Mouse (Mus musculus) E14TG2a.4 (cell line): ENCODE data around the gene Prrxl1.

ENCODE experiments used
- CTCF ChIP-seq: conservative IDR thresholded peaks from 2 replicates; pipeline ENCODE4 v1.5.1; 2014; ENCODE audit warnings: low read length
- NANOG ChIP-seq: IDR thresholded peaks from 2 replicates; pipeline ENCODE4 v1.6.1; 2014; ENCODE audit warnings: borderline replicate concordance, low read length, mixed read lengths
- POU5F1 ChIP-seq: IDR thresholded peaks from 2 replicates; pipeline ENCODE4 v1.6.1; 2014; ENCODE audit warnings: low read length, borderline replicate concordance

DNA sequence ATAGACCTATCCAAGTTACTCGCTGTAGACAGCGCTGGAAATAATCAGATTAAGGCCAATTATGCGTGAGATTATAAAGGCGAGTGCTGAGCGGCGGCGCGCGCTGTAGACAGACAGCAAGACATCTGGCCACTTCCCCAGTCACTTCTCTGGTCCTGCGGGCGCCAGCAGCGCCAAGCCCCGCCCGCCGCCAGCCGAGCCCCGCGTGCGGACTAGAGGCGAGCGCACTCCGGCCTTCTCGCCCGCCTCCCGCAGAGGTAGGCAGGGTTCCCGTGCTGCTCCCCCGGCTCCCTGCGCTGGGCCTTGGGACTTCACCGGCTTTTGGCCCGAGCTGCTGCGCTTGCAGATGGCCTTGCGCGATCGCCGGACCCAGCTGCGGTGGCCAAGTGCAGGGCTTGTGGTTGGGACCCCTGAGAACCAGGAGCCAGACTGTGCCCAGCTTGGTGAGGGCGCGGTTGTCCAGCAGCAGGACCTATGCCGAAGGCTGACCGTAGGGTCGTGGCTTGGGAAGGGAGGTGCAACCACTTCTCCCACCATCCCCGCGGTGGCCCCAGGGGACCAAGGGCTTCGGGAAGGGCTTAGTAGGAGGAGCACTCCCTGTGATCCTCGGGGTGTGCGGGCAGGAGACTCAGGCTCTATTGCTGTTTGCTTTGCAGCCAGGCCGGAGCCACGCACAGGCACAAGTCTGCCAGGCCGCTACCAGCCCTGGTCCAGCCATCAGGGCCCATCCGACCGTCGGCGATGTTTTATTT, at the start of gene Prrxl1:
- no peak for TF ChIP-seq CTCF
- no peak for TF ChIP-seq POU5F1
- no peak for TF ChIP-seq NANOG
